Mouse (Mus musculus): ENCODE measurements around the gene Gdpgp1. TPM values are rescaled to one million over a fixed set of nuclear protein-coding genes. Genes with fewer than 3 reads are reported as not detected.

Gene Gdpgp1
- polyA plus RNA-seq, 1 experiment from 2014 or later = 3.5 TPM

- H3K4me1 ChIP-seq = peaks cover 20% of the 10 kb centered on the region
- H3K27me3 ChIP-seq = no peaks in the 10 kb centered on the region
- ATAC-seq (ENCODE audit: low FRiP score, low read depth) = no peak
- no peak overlapping the region for H3K27ac ChIP-seq
- no peak overlapping the region for H3K4me3 ChIP-seq
- WGBS = 73% methylated on average over 1 of the region's 1 CpGs
- peaks cover 43% of the 10 kb centered on the region for H3K36me3 ChIP-seq
- no peak overlapping the region for H3K4me2 ChIP-seq (replicated peaks)
- no peaks in the 10 kb centered on the region for H3K9me3 ChIP-seq
- no peak overlapping the region for H3K9ac ChIP-seq
These were observed 35.1 kb downstream of the Gdpgp1 start for GRCm38 (mm10) chr7:80267764-80268163.

DNA sequence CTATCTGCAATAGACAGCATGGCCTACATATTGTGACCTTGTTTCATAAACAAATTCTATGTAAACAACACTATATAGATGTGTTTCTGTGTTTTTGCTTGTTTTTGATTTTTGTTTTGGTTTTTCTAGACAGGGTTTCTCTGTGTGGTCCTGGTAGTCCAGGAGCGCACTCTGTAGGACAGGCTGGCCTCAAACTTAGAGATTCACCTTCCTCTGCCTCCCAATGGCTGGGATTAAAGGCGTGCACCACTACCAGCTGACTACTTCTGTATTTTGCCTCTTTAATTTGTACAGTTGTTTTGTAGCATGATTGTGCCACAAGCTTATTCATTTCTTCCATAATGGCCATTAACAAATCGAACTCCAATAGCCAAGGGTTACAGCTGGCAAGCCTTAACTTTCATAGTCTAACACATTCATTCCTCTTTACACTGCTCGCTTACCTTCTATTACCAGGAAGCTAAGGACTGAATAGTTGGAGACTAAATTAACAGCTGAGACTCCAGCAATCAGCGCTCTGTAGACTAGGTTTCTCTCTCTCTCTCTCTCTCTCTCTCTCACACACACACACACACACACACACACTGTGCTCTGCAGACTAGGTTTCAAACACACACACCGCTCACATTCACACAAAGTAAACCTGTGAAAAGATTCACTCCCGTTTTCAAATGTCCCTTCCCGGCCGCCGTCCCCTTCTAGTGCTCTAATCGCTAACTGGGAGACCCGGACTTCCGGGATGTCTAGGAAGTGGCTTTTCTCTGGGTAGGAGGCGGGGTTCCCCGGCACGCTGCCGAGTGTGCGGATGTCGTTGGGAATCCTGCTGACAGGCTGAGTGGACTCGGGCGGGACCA lies 36.5 kb downstream of the Gdpgp1 start, which contains the start of gene Vps33b:
Vps33b (plus strand) TSS at position 753 of the 854 bp plus-strand sequence.
- H3K4me2 ChIP-seq (replicated peaks) = peak within 1 kb of the TSS; percentile 96
- H3K27me3 ChIP-seq = no peaks in the 10 kb centered on the region
- WGBS = 6% methylated on average over 21 of the region's 21 CpGs
- peaks cover 5% of the 10 kb centered on the region; the same call in 1 of the 2 replicates for H3K9me3 ChIP-seq
- ATAC-seq (ENCODE audit: low FRiP score, low read depth) = peak; percentile 87
- H3K9ac ChIP-seq = peak within 1 kb of the TSS; percentile 84
- H3K4me1 ChIP-seq = peaks cover 20% of the 10 kb centered on the region
- H3K36me3 ChIP-seq = peaks cover 47% of the 10 kb centered on the region
- peak within 1 kb of the TSS; percentile 74 for H3K27ac ChIP-seq
- peak within 1 kb of the TSS; percentile 91 for H3K4me3 ChIP-seq

DNA sequence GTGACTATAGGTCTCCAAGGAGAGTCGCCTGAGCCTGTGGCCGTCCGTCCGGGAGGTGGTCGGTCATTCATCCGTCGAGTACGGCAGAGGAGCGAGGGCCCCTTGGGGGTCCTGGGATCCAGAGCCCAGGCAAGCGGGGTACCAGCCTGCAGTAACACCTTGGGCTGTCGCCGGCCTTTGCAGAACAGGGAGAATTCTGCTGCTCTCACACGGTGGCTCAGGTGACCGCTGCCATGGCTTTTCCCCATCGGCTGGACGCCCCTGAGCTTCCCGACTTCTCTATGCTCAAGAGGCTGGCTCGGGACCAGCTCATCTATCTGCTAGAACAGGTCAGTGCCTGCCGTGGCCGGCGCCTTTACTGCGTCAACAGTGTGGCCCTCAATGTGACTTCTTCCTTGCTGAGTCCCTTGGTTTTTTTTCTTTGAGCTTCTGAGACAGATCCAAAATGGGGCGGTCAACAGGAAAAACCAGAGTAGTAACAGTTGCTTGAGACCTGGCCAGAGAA lies 37.1 kb downstream of the Gdpgp1 start:
- no peak; the same call in 1 of the 2 replicates for ATAC-seq (ENCODE audit: low FRiP score, low read depth)
- under 1% methylated on average over 23 of the region's 23 CpGs for WGBS
- no peaks in the 10 kb centered on the region for H3K27me3 ChIP-seq
- peak overlapping the region; percentile 84 for H3K9ac ChIP-seq
- H3K4me2 ChIP-seq (replicated peaks) = peak overlapping the region; percentile 96
- H3K27ac ChIP-seq = peak overlapping the region; percentile 28; the same call in 1 of the 2 replicates
- peak overlapping the region; percentile 91 for H3K4me3 ChIP-seq
- peaks cover 20% of the 10 kb centered on the region for H3K4me1 ChIP-seq
- peaks cover 12% of the 10 kb centered on the region for H3K9me3 ChIP-seq
- peaks cover 47% of the 10 kb centered on the region for H3K36me3 ChIP-seq

DNA sequence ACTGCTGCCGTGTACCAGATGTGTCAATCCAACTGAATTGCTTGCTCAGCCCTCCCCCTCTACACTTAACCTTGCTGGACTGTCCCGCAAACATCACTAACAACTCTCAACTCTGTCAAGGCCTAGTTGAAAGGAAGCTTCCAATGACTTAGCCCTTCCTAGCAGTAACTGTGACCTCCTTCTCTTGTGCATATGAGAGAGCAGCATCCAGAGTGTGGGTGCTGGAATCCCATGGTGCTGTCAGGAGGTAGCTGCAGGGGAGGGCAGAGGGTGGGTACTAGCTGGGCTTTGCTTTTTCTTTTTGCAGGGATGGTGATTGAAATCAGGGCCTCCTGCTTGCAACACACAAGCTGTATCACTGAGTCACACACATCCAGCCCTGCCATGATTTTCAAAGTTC lies 40.8 kb downstream of the Gdpgp1 start:
- Histone ChIP-seq H3K4me2 (replicated peaks) (no peak overlapping the region), H3K27me3 (no peaks in the 10 kb centered on the region), H3K4me3 (no peak overlapping the region), H3K36me3 (peaks cover 60% of the 10 kb centered on the region), H3K9me3 (peaks cover 17% of the 10 kb centered on the region), H3K27ac (no peak overlapping the region), H3K4me1 (peaks cover 19% of the 10 kb centered on the region), H3K9ac (no peak overlapping the region)
- WGBS = 89% methylated on average over 2 of the region's 2 CpGs
- ATAC-seq (ENCODE audit: low FRiP score, low read depth) = no peak

- Histone ChIP-seq H3K9ac (no peak overlapping the region), H3K4me3 (no peak overlapping the region), H3K9me3 (peaks cover 17% of the 10 kb centered on the region), H3K4me2 (replicated peaks) (no peak overlapping the region), H3K36me3 (peaks cover 86% of the 10 kb centered on the region), H3K27me3 (no peaks in the 10 kb centered on the region), H3K4me1 (no peaks in the 10 kb centered on the region), H3K27ac (no peak overlapping the region)
- WGBS = 90% methylated on average over 4 of the region's 4 CpGs
- ATAC-seq (ENCODE audit: low FRiP score, low read depth) = no peak
These were observed 43.7 kb downstream of the Gdpgp1 start for GRCm38 (mm10) chr7:80276374-80276773.

GRCm38 (mm10) chr7:80280032-80280431 lies 47.4 kb downstream of the Gdpgp1 start:
- ATAC-seq (ENCODE audit: low FRiP score, low read depth) = no peak
- peaks cover 88% of the 10 kb centered on the region for H3K36me3 ChIP-seq
- WGBS = 75% methylated on average over 10 of the region's 10 CpGs

GRCm38 (mm10) chr7:80280998-80281397 lies 48.3 kb downstream of the Gdpgp1 start:
- ATAC-seq (ENCODE audit: low FRiP score, low read depth) = no peak
- no peak overlapping the region for H3K9ac ChIP-seq
- no peaks in the 10 kb centered on the region for H3K27me3 ChIP-seq
- 88% methylated on average over 2 of the region's 2 CpGs for WGBS
- no peaks in the 10 kb centered on the region for H3K9me3 ChIP-seq
- H3K4me1 ChIP-seq = no peaks in the 10 kb centered on the region
- no peak overlapping the region for H3K4me3 ChIP-seq
- peaks cover 90% of the 10 kb centered on the region for H3K36me3 ChIP-seq
- no peak overlapping the region for H3K27ac ChIP-seq
- no peak overlapping the region for H3K4me2 ChIP-seq (replicated peaks)

More at GRCm38 (mm10) chr7:80280032-80280431, 47.4 kb downstream of the Gdpgp1 start:
- Histone ChIP-seq H3K4me1 (no peaks in the 10 kb centered on the region), H3K4me2 (replicated peaks) (no peak overlapping the region), H3K9ac (no peak overlapping the region), H3K4me3 (no peak overlapping the region), H3K27ac (no peak overlapping the region), H3K27me3 (no peaks in the 10 kb centered on the region), H3K9me3 (peaks cover 3% of the 10 kb centered on the region)

DNA sequence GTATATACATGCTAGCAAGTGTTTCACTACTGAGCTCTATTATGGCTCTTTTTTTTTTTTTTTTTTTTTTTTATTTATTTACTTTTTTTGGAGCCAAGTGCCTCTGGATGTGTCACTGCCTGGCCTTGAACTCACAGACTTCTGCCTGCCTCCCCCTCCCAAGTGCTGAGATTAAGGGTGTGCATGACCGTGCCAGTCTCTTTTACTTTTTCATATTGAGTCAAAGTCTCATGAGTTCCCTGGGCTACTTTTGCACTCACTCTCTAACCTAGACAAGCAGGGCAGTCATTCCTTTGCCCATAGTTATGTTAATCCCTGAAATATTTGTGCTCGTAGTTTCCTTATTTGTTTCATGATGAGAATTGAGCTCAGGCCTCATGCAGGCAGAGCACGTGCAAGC lies 49.0 kb downstream of the Gdpgp1 start:
- Histone ChIP-seq H3K27ac (no peak overlapping the region), H3K27me3 (no peaks in the 10 kb centered on the region), H3K9ac (no peak overlapping the region), H3K36me3 (peaks cover 90% of the 10 kb centered on the region), H3K4me3 (no peak overlapping the region), H3K9me3 (no peaks in the 10 kb centered on the region), H3K4me2 (replicated peaks) (no peak overlapping the region), H3K4me1 (no peaks in the 10 kb centered on the region)
- ATAC-seq (ENCODE audit: low FRiP score, low read depth) = no peak
- WGBS = 90% methylated on average over 3 of the region's 3 CpGs

GRCm38 (mm10) chr7:80283226-80283918 lies 50.7 kb downstream of the Gdpgp1 start:
- Histone ChIP-seq H3K27ac (no peak overlapping the region), H3K4me3 (no peak overlapping the region), H3K27me3 (no peaks in the 10 kb centered on the region), H3K9ac (no peak overlapping the region), H3K4me1 (no peaks in the 10 kb centered on the region), H3K9me3 (no peaks in the 10 kb centered on the region), H3K4me2 (replicated peaks) (no peak overlapping the region), H3K36me3 (peaks cover 89% of the 10 kb centered on the region)
- no peak for ATAC-seq (ENCODE audit: low FRiP score, low read depth)
- 89% methylated on average over 3 of the region's 3 CpGs for WGBS

GRCm38 (mm10) chr7:80284391-80284790 lies 51.7 kb downstream of the Gdpgp1 start:
- peaks cover 86% of the 10 kb centered on the region for H3K36me3 ChIP-seq
- WGBS = 91% methylated on average over 5 of the region's 5 CpGs
- no peak overlapping the region for H3K27ac ChIP-seq
- H3K4me3 ChIP-seq = no peak overlapping the region
- no peaks in the 10 kb centered on the region for H3K27me3 ChIP-seq
- H3K4me2 ChIP-seq (replicated peaks) = no peak overlapping the region
- H3K4me1 ChIP-seq = no peaks in the 10 kb centered on the region
- H3K9ac ChIP-seq = no peak overlapping the region
- H3K9me3 ChIP-seq = no peaks in the 10 kb centered on the region
- ATAC-seq (ENCODE audit: low FRiP score, low read depth) = no peak

GRCm38 (mm10) chr7:80285725-80286124 lies 53.1 kb downstream of the Gdpgp1 start:
- no peak overlapping the region for H3K4me3 ChIP-seq
- no peak overlapping the region for H3K9ac ChIP-seq
- no peaks in the 10 kb centered on the region for H3K27me3 ChIP-seq
- no peak overlapping the region for H3K4me2 ChIP-seq (replicated peaks)
- no peak overlapping the region for H3K27ac ChIP-seq
- H3K4me1 ChIP-seq = no peaks in the 10 kb centered on the region
- no peaks in the 10 kb centered on the region for H3K9me3 ChIP-seq
- H3K36me3 ChIP-seq = peaks cover 88% of the 10 kb centered on the region
- ATAC-seq (ENCODE audit: low FRiP score, low read depth) = no peak
- 95% methylated on average over 6 of the region's 6 CpGs for WGBS

DNA sequence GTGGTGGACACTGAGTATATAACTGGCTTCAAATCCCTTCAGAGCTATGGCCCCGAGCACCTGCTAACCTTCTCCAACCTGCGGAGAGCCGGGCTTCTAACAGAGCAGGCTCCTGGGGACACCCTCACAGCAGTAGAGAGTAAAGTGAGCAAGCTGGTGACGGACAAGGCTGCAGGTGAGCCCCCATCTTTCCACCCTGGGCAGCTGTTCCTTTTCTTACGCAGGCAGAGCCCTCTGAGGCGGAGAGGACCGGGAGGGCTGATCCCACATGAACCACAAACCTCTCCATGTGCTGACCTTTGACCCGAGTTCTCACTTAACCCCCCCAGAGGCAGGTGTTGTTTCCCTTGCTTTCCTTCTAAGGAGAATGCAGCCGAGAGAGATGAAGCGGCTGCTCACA lies 55.1 kb downstream of the Gdpgp1 start:
- 84% methylated on average over 10 of the region's 10 CpGs for WGBS

More for the DNA sequence above, 55.1 kb downstream of the Gdpgp1 start:
- no peak overlapping the region for H3K27ac ChIP-seq
- no peaks in the 10 kb centered on the region for H3K4me1 ChIP-seq
- H3K9me3 ChIP-seq = no peaks in the 10 kb centered on the region
- ATAC-seq (ENCODE audit: low FRiP score, low read depth) = no peak
- H3K4me3 ChIP-seq = no peak overlapping the region
- peaks cover 91% of the 10 kb centered on the region for H3K36me3 ChIP-seq
- H3K9ac ChIP-seq = no peak overlapping the region
- H3K4me2 ChIP-seq (replicated peaks) = no peak overlapping the region
- no peaks in the 10 kb centered on the region for H3K27me3 ChIP-seq

All from limb, embryonic 13.5 days (tissue).